Mouse (Mus musculus): ENCODE measurements at regions not wholly inside any gene's neighbourhood (a gene's known extent, or its start where the extent isn't known, plus 50 kb on each side); places are given as distances from the start of the nearest gene placed in this dataset.
"Not testable (repeated sequence)": the region's sequence is repeated elsewhere in the genome, so short reads cannot be mapped to it uniquely, and the experiment has no call there.

DNA sequence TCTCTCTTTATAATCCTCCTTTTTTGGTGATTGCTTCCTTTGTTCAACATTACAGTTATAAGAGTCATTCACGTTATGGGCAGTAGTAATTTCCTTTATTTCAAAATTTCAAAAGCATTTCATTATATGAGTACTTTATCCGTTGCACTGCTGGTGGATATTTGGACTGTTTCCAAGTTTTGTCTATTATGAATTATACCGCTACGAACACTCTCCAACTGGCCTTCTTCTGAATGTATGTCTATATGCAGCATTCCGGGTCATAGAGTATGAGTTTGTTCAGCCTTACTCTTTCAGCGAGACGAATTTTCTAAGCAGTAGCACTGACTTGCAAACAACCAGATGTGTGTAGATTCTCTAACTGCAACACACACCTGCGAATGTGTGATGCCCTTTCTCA is 57.8 kb downstream of the Dusp6 start:
- no peak for DNase-seq (ENCODE audit: low spot score in 2 of 2)

DNA sequence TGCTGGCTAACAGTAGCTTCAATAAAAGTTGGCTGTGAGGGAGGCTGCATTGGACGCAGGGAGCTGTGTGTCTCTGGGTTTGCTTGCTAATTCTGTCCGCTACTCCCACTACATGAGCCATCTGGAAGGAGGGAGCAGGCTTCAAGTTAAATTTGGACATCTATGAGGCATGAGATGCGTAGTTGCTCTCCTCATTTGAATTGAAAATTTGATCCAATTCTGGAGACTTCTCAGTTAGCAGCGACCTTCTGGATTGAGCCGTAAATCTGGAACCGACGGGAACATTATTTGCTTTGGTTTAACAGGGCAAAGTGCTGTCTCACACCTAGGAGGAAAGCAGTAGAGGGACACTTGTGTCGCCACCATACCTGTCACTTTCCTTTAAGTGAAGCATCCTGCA is 60.3 kb downstream of the Dusp6 start:
- DNase-seq (ENCODE audit: low spot score in 2 of 2) = peak; percentile 59 to 75

DNA sequence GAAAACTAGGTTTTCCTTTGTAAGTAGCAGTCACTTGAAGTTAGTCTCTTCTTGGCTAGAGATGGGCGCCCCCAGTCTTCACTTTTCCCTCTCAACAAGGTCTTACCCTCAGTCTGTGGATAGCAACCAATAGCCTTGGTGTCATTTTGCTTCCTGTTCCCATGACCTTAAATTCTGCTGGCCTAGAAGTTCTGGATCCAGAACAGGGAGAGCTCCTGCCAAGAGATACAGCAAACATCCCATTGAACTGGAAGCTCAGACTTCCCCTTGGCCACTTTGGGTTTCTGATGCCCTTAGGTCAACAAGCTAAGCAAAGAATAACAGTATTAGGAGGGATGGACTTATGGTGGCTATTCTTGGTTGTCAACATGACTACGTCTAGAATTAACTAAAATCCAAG is 64.5 kb downstream of the Dusp6 start:
- no peak for DNase-seq (ENCODE audit: low spot score in 2 of 2)

DNA sequence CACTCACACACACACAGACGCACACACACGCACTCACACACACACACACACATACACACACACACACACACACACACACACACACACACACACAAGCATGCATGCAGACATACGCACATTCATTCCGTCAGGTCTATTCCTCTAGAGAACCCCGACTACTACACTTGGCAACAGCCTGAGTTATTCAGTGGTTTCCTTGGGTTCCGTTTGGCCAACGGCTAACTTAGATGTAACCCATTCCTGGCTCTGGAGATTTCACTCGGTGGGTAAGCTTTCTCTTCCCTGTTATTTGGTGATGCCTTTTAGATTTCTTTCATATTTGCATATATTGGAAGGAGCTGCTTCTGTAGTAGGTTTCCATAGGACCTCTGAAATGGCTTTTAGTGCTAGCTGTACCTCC is 65.5 kb downstream of the Dusp6 start:
- no peak for DNase-seq (ENCODE audit: low spot score in 2 of 2)

DNA sequence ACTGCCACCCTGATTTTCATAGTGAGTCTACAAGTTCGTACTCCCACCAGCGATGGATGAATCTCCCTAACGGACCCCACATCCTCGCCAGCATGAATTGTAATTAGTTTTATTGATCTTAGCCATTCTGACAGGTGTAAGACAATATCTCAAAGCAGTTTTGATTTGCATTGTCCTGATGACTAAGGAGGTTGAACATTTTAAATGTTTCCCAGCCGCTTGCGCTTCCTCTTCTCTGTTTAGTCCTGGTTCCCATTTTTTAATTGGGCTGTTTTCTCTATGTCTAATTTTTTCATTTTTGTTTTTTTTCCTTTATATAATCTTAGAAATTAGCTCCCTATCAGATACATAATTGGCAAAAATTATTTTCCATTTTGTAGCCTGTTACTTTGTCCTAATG is 66.4 kb downstream of the Dusp6 start:
- no peak for DNase-seq (ENCODE audit: low spot score in 2 of 2)

DNA sequence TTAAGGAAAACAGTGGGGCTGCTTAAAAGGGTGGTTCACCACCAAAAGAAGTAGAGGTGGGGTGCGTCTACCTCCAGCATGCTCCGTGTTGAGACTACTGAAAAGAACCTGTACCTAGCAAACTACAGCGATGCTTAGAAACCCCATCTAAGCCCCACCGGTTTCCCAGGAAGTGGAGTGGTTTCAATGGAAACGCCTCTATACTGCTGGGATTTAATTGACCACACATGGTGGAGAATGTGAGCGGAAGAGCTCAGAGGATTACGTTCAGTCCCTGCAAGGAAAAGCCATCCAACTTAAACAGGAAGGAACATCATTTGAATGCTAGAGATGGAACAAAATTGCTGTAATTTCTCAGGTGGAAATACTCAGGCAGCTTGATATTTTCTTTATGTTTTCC is 67.5 kb downstream of the Dusp6 start:
- no peak for DNase-seq (ENCODE audit: low spot score in 2 of 2)

DNA sequence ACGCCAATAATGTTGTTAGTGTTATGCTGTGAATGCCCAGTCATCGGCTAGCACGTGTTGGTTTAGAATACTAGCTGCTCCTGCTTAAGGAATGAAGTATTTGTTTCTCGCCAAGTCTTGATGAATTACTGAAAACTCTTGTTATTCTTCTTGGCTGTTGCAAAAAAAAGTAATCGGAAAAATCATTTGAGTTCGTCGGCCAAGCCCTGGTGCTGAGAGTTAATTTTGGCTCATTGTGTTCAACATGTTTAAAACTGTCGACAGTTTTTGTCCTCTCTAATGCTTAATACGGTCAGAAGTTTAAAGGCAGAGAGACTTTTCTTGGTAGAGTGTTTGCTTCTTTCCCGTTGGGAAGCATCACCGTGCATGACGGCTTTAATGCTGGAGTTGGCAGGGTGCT is 68.8 kb downstream of the Dusp6 start:
- no peak for DNase-seq (ENCODE audit: low spot score in 2 of 2)

DNA sequence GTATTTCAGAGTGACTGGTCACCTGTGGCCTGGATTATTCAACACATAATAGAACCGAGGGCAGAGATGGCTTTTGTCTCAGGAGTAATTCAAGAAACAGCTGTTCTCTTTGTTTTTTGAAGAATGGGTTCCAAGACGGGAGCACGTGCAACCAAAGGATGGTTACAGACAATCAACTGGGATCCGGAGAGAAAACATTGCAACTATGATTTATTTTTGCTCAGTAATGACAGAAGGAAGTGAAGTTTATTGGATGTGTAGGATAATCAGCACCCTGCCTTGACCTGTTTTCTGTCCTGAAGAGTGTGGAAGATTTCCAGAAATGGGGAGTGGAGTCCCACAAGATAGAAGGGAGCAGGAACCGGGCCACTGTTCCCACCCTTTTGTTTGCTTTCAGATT is 70.8 kb downstream of the Dusp6 start:
- no peak for DNase-seq (ENCODE audit: low spot score in 2 of 2)

DNA sequence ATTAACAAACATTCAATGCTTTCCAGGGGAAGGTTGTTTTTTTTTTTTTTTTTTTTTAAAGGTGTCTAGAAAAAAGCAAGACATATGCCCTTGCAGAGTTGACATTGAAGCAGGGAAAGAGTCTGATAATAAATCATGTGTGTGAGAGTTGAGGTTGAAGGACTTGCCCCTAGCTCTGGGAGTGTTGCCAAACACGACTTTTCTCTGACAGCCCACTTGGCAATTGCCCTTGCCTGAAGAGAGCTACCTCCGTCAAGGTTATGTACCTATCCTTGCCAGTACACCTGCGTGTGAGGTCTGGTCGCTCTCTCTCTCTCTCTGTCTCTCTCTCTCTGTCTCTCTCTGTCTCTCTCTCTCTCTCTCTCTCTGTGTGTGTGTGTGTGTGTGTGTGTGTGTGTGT is 73.1 kb downstream of the Dusp6 start:
- DNase-seq (ENCODE audit: low spot score in 2 of 2) = no peak

DNA sequence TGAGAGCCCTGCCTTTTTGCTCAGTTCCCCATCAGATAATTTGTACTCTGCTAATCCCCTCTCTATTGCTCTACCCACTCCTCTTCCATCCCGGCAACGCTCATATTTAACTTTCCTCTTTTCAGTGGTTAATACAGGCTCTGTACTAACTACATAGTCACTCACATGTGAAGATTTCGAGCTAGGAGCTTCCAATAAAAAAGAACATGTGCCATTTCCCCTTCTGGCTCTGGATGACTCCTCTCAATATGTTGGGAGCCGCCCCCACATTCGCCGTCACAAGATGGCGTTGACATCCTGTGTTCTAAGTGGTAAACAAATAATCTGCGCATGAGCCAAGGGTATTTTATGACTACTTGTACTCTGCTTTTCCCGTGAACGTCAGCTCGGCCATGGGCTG is 75.8 kb downstream of the Dusp6 start:
- not testable (repeated sequence) for DNase-seq (ENCODE audit: low spot score in 2 of 2)

DNA sequence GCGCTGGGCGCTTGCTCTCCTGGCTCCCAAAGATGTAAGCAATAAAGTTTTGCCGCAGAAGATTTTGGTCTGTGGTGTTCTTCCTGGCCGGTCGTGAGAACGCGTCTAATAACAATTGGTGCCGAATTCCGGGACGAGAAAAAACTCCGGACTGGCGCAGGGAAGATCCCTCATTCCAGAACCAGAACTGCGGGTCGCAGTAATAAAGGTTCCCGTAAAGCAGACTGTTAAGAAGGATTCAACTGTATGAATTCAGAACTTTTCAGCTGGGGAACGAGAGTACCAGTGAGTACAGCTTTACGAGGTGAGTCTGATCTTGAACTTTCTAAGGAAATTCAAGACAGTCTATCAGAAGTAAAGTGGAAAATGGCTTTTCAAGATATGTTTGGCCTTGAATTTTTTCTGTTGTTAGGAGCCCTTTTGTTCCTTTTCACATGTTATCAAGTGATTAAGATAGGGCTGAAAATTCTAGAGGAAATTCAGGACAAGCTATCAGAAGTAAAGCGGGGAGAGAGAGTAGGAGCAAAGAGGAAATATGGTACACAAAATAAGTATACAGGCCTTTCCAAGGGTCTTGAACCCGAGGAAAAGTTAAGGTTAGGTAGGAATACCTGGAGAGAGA is 76.4 kb downstream of the Dusp6 start:
- peak; percentile 36 to 75 for DNase-seq (ENCODE audit: low spot score in 2 of 2)

DNA sequence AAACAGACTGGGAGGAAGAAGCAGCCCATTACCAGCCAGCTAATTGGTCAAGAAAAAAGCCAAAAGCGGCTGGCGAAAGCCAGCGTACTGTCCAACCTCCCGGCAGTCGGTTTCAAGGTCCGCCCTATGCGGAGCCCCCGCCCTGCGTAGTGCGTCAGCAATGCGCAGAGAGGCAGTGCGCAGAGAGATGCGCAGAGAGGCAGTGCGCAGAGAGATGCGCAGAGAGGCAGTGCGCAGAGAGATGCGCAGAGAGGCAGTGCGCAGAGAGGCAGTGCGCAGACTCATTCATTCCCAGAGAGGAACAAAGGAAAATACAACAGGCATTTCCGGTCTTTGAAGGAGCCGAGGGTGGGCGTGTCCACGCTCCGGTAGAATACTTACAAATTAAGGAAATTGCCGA is 77.0 kb downstream of the Dusp6 start:
- not testable (repeated sequence) for DNase-seq (ENCODE audit: low spot score in 2 of 2)

DNA sequence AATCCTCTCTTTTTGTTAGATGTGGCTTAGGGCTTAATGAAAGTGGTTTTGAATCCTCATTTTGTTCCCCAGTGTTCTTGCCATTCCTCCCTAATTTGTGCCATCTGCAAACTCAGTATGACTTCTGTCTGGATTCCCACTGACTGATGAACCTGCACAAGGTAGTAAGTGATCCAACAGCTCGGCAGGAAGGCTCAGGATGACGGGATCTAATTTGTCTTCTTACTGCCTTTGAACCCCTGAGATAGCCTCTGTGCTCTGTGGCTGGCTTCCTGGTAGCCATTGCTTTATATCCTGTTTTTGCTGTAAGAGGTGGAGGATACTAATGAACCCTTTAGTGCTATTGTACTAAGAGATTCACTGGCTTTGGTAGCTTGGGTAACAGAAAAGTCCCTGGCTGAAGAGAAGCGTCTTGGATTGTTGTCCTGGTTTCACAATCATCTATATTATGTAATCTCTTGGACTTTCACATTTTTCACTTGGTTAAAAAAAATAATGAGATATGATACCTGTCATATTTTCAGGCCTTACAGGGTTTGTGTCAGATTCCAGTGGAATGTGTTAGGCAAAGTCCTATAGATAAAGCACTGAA is 86.2 kb downstream of the Dusp6 start:
- no peak for DNase-seq (ENCODE audit: low spot score in 2 of 2)

DNA sequence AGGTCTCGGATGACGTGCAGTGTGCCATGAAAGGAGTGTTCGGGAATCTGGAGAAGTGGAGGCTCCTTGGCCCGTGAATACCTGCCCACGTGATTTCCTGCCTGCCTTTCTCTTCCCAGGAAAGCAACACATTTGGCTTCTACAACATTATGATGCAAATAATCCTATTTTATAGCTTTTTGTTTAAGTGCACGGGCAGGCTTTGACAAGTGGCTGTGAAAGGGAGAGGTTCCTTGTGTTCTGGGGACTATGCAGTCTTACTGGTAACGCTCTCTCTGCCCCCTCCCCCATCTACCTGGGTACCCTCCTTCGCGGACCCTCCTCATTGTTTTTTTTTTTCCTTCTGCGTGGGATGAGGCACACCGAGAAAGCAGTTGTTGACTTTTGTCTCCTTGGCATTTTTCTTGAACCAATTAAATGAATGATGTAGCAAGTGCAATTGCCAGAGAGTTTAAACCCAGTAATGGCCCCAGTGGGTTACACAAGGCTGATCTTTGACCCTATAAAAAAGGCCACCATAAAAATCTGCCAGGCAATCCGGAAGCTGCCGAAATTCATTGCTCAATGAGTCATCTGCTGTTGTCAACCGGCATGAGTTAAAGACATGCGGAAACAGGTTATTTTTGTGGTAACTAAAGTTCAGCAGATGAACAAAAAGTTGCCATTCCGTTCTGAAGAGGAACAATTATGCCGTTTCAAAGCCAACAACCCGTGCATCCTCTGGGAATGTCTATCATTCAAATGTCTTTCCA is 90.7 kb downstream of the Dusp6 start:
- DNase-seq (ENCODE audit: low spot score in 2 of 2) = no peak

DNA sequence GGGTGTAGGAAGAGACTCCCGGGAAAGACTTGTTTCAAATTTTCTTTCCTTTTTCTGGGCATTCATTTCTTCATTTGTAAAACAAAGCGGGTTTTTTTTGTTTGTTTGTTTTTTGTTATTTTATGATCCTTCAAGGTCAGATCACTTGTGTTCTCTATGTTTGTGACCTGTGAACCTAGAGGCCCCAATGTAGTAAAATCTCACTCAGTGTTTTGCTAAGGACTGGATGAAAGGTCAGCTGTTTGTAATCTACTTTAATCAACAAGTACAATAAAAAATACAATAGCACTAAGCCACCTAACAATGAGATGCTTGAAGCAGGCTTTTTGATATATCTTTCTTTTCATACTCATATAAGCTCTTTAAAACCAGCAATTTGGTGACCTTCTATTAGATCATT is 91.3 kb downstream of the Dusp6 start:
- DNase-seq (ENCODE audit: low spot score in 2 of 2) = no peak

DNA sequence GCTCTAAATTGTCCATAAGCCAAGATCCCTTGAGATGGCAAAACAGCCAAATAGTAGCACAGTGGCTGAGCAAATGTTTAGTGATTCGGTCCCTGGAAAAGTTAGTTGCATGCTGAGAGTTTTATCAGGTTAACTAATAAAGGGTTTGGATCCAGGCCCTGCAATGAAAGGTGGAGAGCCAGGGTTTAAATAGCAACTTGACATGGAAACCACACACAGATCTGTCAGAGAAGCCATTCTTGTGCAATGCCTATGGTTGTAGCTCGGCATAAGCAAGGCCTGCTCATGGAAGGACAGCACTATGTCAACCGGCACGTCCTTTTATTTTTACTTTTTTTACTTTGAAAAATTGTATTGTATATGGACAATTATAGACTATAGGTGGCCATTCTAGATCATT is 92.3 kb downstream of the Dusp6 start:
- DNase-seq (ENCODE audit: low spot score in 2 of 2) = no peak

DNA sequence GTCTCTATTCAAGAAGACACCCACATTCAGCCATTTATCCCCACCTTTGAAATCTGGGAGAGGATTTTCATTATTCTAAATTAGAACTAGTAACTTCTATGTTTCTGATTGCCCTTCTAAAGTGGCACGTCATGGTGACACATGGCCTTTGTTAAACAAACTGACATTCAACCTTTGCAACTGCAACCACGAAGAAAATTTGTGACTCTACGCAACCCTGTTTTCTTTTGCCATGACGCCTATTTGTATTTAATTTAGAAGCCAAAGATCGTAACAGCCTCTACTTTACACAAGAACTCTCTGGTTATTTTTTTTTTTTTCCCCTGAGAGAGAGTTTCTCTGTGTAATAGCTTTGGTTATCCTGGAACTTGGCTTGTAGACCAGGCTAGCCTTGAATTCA is 93.2 kb downstream of the Dusp6 start:
- DNase-seq (ENCODE audit: low spot score in 2 of 2) = no peak

DNA sequence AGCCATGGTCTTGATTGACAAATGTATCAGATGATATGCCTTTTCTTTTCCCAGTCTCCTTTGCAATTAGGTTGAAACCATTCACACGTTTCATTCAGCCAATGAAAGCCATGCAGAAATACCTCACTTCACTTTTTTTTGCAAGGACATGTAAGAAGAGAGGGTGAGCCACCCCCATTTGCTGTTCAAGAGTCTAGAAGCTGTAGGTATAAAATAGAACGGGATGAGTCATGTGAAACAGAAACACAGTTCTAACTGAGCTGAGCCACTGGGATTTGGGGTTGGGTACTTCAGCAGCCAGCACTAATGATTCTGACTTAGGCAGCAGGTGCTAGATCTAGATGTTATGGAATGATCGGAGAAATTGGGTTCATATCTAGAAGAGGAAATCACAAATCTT is 93.9 kb downstream of the Dusp6 start:
- peak in 1 of 2 experiments; percentile 35 for DNase-seq (ENCODE audit: low spot score in 2 of 2)

DNA sequence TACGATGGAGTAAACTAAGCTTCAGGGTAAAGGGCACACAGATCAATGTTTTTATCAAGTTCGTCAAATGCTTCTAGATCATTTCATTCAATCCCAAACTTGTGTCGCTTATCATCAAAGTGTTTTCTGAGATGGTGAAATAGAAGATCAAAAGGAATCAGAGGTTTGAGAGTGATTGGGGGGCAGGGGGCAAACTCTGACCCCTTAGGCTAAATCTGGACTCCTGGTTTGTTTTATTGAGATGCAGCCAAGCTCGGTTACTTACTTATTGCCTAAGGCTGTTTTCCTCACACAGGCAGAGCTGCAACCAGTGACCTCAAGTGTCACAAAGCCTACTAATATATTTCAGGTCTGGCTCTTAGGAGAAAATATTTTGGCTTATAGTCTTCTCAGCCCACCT is 94.3 kb downstream of the Dusp6 start:
- DNase-seq (ENCODE audit: low spot score in 2 of 2) = no peak

DNA sequence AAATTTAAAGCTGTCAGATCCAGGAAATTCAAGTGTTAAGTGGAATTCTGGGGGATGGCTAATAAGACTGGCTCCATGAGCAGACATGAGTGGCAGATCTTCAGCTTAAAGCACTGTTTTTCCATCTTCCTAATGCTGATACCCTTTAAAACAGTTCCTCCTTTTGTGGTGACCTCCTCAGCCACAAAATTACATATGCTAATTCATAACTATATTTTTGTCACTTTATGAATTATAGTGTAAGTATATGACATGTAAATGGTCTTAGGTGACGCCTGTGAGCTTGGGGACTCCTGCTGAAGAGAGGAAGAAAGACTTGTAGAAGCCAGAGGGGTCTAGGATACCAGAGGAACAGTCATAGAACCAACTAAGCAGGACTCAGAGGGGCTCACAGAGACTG is 95.2 kb downstream of the Dusp6 start:
- no peak for DNase-seq (ENCODE audit: low spot score in 2 of 2)

DNA sequence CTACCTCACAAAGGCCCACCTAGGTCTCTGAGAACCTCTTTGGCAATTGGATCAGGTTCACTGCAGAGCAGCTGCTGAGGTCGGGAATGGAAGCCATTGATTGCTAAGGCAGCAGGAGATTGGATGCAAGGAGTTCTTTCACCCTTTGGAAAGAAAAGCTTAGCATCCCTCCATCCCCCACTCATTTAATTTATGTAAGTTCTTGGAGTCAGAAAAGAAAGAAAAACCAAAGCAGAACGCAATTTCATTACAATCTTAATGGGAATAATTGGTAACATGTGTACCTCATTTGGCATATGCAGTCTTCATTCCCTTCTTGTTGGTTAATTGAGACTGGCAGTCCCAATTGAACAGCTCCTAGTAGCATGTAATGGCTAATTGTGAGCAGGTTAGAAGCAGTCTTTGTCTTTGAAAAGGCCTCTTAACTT is 96.4 kb downstream of the Dusp6 start:
- no peak for DNase-seq (ENCODE audit: low spot score in 2 of 2)

DNA sequence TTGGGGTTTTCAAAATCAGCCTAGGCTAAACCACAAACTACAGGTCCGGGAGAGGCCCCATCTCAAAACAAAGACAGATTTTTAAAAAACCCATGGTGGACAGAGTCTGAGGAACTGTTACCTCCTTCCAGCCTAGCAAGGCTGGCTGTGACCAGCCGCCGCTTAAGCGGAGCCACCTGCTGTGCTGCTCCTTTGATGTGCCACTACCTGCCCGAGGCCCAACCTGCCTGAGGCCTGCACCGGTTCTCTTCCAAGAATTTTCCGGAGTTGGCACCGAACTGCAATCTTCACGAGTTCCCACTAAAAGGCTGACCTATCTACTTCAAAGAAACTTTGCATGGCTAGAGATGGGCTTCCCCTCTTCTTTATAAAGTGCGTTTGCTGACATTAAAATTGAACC is 97.6 kb downstream of the Dusp6 start:
- not testable (repeated sequence) for DNase-seq (ENCODE audit: low spot score in 2 of 2)

DNA sequence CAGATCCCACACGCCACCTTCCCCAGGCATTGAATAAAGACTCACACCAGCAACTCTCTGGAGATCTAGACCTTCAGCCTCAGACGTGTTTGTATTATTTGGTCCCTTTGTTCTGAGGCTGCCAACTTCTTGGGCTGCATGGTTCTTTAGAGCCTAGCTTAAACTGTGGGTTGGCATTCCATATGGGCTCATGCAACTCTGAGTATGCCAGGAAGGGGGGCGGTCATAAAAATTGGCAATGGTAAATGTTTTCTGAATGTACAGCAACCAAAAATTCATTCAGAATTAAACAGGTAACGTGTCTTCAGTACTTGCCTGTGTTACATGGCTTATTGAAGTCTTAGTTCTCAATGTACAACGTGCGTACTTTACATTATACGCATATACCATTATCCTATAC is 103.1 kb downstream of the Dusp6 start:
- DNase-seq (ENCODE audit: low spot score in 2 of 2) = no peak

All from left cerebral cortex, adult 18-20 months (tissue).